In the genomic region with DNA sequence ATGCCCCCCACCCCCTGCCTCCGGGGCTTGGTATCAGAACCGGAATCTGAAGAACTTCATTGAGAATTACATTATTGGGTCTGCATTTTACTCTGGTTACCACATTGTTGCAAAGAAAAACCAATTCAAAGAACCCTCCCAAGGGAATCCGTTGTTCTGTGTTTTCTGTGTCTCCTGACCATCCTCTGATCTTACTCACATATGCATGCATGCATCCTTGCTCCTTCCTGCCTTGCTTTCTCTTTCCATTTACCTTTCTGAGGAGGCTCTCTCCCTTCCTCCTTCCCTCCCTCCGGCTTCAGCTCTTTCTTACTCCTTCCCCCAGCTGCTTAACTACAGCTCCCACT, we compare ENCODE assay signal across 8 mouse cellular contexts. TPM values are rescaled to one million over a fixed set of nuclear protein-coding genes. Genes with fewer than 3 reads are reported as not detected.
DNase-seq lines count a peak whose midpoint lies in the region; ATAC-seq and TF ChIP-seq lines count a peak whose summit lies in the region.

No protein-coding gene starts in this region.

- peaks cover 2% of the 10 kb centered on the region; the same call in 1 of the 2 replicates for H3K4me1 ChIP-seq in lung, adult 2 months (ENCODE audit: control insufficient read depth, insufficient read depth, low read length)
- H3K4me1 ChIP-seq in embryonic facial prominence, embryonic 15.5 days = peaks cover 29% of the 10 kb centered on the region
- H3K4me1 ChIP-seq in limb, embryonic 10.5 days = peaks cover 37% of the 10 kb centered on the region
- H3K4me1 ChIP-seq in neural tube, embryonic 15.5 days = peaks cover 29% of the 10 kb centered on the region

- WGBS in lung, adult 2 months = 41% methylated on average over 4 of the region's 4 CpGs
- WGBS in embryonic facial prominence, embryonic 15.5 days = 17% methylated on average over 4 of the region's 4 CpGs
- 34% methylated on average over 4 of the region's 4 CpGs for WGBS in limb, embryonic 10.5 days
- WGBS in neural tube, embryonic 15.5 days = 26% methylated on average over 4 of the region's 4 CpGs

- peak overlapping the region; percentile 26; the same call in 1 of the 2 replicates for H3K9ac ChIP-seq in embryonic facial prominence, embryonic 15.5 days
- H3K9ac ChIP-seq in neural tube, embryonic 15.5 days (replicated peaks) = peak overlapping the region; percentile 56

- DNase-seq in lung, adult 2 months = no peak
- DNase-seq in lung, postnatal 36 days = no peak
- no peak for DNase-seq in limb, embryonic 10.5 days (ENCODE audit: low spot score)
- no peak for DNase-seq in spleen, adult 18-20 months
- no peak for DNase-seq in ovary, adult 18-20 months (ENCODE audit: low spot score)
- no peak for DNase-seq in cerebellum, postnatal 25 days

- ATAC-seq in embryonic facial prominence, embryonic 15.5 days (ENCODE audit: insufficient number of reproducible peaks, low FRiP score, low TSS enrichment, low read depth) = no peak
- ATAC-seq in neural tube, embryonic 15.5 days (ENCODE audit: low FRiP score) = no peak; the same call in 1 of the 2 replicates

- no peaks in the 10 kb centered on the region for H3K27me3 ChIP-seq in embryonic facial prominence, embryonic 15.5 days
- no peaks in the 10 kb centered on the region for H3K27me3 ChIP-seq in limb, embryonic 10.5 days (ENCODE audit: low read depth, poor library complexity, severe bottlenecking)
- no peaks in the 10 kb centered on the region for H3K27me3 ChIP-seq in neural tube, embryonic 15.5 days (replicated peaks)

- H3K4me3 ChIP-seq in lung, adult 2 months (replicated peaks; ENCODE audit: extremely low read depth, low read depth, low read length) = peak overlapping the region; percentile 34
- H3K4me3 ChIP-seq in embryonic facial prominence, embryonic 15.5 days (replicated peaks) = peak overlapping the region; percentile 48
- H3K4me3 ChIP-seq in limb, embryonic 10.5 days = peak overlapping the region; percentile 61
- H3K4me3 ChIP-seq in neural tube, embryonic 15.5 days (replicated peaks) = peak overlapping the region; percentile 51

- H3K4me2 ChIP-seq in embryonic facial prominence, embryonic 15.5 days (replicated peaks) = peak overlapping the region; percentile 75
- H3K4me2 ChIP-seq in neural tube, embryonic 15.5 days = peak overlapping the region; percentile 68

- H3K36me3 ChIP-seq in embryonic facial prominence, embryonic 15.5 days = no peaks in the 10 kb centered on the region
- no peaks in the 10 kb centered on the region for H3K36me3 ChIP-seq in limb, embryonic 10.5 days
- no peaks in the 10 kb centered on the region for H3K36me3 ChIP-seq in neural tube, embryonic 15.5 days

- no peak for TF ChIP-seq CTCF in lung, adult 2 months (IDR thresholded peaks at IDR 0.05; ENCODE audit: insufficient read depth, low read length)

- no peaks in the 10 kb centered on the region for H3K9me3 ChIP-seq in embryonic facial prominence, embryonic 15.5 days (replicated peaks)
- H3K9me3 ChIP-seq in limb, embryonic 10.5 days (replicated peaks) = no peaks in the 10 kb centered on the region
- no peaks in the 10 kb centered on the region for H3K9me3 ChIP-seq in neural tube, embryonic 15.5 days (replicated peaks)

- TF ChIP-seq POLR2A in lung, adult 2 months (IDR thresholded peaks at IDR 0.05; ENCODE audit: borderline replicate concordance, extremely low read depth, low read depth, low read length) = no peak

- peak overlapping the region; percentile 40; the same call in 1 of the 2 replicates for H3K27ac ChIP-seq in embryonic facial prominence, embryonic 15.5 days (replicated peaks)
- peak overlapping the region; percentile 83 for H3K27ac ChIP-seq in limb, embryonic 10.5 days
- H3K27ac ChIP-seq in neural tube, embryonic 15.5 days (replicated peaks) = peak overlapping the region; percentile 95

RNA-seq across cellular contexts. Expression of a gene that starts 0.2 kb away (rescaled TPM):
- 51.7 and 80.5 TPM in 2 replicates for polyA plus RNA-seq in lung, adult 2 months (2012; rRNA removed)
- 50.1 and 50.5 TPM in 2 replicates for polyA plus RNA-seq in embryonic facial prominence, embryonic 15.5 days (2015; fragmentation: Nextera tagmentation; extraction: Ambion mirVana)
- polyA plus RNA-seq in limb, embryonic 10.5 days (2016; fragmentation: Nextera tagmentation; extraction: Ambion mirVana) = 8.6 and 13.0 TPM in 2 replicates
- 34.0 and 34.9 TPM in 2 replicates for polyA plus RNA-seq in neural tube, embryonic 15.5 days (2015; fragmentation: Nextera tagmentation; extraction: Ambion mirVana)

Comparison
In these comparisons a context has a peak if more than half of its experiments do, and no peak if none do; other contexts are left out.
1. H3K27ac ChIP-seq: peak in every context shown above with its lines; median percentile 95 in neural tube, embryonic 15.5 days; 83 in limb, embryonic 10.5 days; 40 in embryonic facial prominence, embryonic 15.5 days.